Mouse (Mus musculus) liver, postnatal 0 days (tissue): ENCODE measurements around the gene Lyg1.

Experiments
- CTCF ChIP-seq: sonication (generic); IDR thresholded peaks from 2 replicates; pipeline ENCODE4 v1.5.1; 2016; ENCODE audit warnings: antibody characterized with exemption, low read depth
- EP300 ChIP-seq: IDR thresholded peaks from 2 replicates; pipeline ENCODE4 v1.6.1; 2016; ENCODE audit warnings: antibody characterized with exemption, low read depth, mild to moderate bottlenecking

GRCm38 (mm10) chr1:37998371-37999199, 41.0 kb upstream of the Lyg1 start:
- TF ChIP-seq CTCF (no peak), EP300 (no peak)
